Mouse (Mus musculus) erythroblast, embryonic 14.5 days (primary cell): Measurements from ENCODE around the gene Cpb2.

Source experiments
- GATA1 ChIP-seq: IDR thresholded peaks from 2 replicates; pipeline ENCODE4 v1.6.1; 2012; ENCODE audit warnings: low read length, inconsistent platforms, mixed read lengths
- TAL1 ChIP-seq: IDR thresholded peaks from 3 replicates; pipeline ENCODE4 v1.6.1; 2012; ENCODE audit warnings: low read length, inconsistent platforms, mixed read lengths

- TF ChIP-seq TAL1 (no peak), GATA1 (no peak)
Observed at GRCm38 (mm10) chr14:75233070-75233469, 9.0 kb upstream of the Cpb2 start.
